Mouse (Mus musculus) heart, postnatal 10 days (tissue): ENCODE data around the gene Pid1. TPM values are rescaled to one million over a fixed set of nuclear protein-coding genes. Genes with fewer than 3 reads are reported as not detected.

Experiments used
- DNase-seq, 2 experiments: peaks; one replicate each; pipeline ENCODE4 v3.0.0; 2021
- intact Hi-C: fragments of 180-260 bp; cut with DNase I; formaldehyde crosslinking; loops from one replicate; pipeline ENCODE4 v1.15.1; 2025
- total RNA-seq, 2 experiments: library from RNA; stranded (reverse); gene quantifications; 2 replicates each; pipeline ENCODE4 v1.2.3; 2021

Pid1 gene
- 10 to 100 TPM; 14.2 to 15.5 TPM for total RNA-seq

DNA sequence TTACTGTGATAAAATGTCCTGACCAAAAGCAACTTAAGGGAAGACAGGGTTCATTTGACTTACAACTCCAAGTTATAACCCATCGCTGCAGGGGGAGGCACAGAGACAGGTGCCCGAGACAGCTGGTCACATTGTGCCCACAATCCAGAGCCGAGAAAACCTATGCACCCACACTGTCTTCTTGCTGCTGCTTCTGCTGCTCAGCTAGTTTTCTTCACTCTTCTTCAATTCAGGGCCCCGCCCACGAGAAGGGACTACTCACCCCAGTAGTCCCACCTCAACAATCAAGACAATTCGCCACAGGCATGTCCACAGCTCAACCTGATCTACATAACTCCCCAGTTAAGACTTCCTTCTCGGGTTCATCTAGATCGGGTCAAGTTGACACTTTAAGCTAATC, at the start of gene Pid1:
Gene Pid1, minus strand, starts transcription at position 214 of the 400 bp plus-strand sequence.
- intact Hi-C loops = no loop called here
- DNase-seq = no peak

DNA sequence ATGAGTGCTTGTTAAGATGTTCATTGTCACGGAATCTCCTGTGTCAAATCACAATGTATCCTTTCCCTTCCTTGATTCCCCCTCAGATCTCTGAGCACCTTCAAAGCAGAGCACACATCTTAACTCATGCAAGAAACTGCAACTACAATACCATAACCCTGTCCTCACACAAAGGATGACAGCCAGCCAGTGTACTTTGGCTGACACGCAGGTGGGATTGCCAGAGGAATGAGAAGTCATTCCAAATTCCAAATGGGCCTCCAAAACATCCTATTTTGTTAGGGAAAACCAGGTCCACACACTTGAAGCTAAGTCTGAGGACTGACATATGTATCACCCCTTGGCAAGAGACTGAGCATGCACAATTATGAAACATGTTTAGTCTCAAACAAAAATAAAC, 45.5 kb upstream of the Pid1 start:
- intact Hi-C loops = no loop called here
- DNase-seq = peak; percentile 51 to 62

DNA sequence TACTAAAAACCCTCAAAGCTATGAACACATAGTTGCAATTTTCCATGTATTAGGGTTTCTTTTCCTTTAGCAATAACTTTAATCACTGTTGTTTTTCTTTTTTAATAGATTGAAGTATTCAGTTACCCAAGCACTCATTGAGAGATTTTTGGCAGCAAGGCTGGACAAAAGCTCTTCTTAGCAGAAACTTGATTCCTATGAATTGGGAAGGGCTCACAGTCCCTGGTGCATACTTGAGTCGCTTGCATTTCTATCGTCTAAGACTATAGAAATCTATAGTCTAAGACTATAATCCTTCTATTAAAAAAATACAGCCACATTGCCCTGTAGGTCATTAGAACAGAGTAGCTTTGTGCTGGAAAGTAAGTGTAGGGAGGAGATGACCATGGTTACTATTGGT, 44.9 kb upstream of the Pid1 start:
- no peak for DNase-seq
- intact Hi-C loops = no loop called here

DNA sequence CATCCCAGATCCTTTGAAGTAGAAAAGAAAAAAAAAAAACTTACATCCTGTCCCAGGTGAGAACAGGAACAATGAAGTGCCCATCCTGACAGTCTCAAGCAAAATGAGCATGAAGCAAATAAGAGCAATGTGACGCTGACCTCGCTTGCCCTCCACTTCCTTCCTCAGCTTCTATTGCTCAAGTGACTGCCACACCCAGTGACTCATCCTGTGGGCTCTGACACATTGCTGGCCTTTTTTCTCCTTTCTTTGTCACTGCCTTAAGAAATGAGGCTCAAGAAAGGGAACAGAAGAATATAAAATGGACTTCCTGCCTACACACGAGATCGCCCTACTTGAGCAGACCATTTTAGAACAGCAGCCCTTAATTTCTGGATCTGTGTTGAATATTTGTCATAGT, 42.9 kb upstream of the Pid1 start:
- DNase-seq = peak; percentile 57 to 62
- intact Hi-C loops = no loop called here

DNA sequence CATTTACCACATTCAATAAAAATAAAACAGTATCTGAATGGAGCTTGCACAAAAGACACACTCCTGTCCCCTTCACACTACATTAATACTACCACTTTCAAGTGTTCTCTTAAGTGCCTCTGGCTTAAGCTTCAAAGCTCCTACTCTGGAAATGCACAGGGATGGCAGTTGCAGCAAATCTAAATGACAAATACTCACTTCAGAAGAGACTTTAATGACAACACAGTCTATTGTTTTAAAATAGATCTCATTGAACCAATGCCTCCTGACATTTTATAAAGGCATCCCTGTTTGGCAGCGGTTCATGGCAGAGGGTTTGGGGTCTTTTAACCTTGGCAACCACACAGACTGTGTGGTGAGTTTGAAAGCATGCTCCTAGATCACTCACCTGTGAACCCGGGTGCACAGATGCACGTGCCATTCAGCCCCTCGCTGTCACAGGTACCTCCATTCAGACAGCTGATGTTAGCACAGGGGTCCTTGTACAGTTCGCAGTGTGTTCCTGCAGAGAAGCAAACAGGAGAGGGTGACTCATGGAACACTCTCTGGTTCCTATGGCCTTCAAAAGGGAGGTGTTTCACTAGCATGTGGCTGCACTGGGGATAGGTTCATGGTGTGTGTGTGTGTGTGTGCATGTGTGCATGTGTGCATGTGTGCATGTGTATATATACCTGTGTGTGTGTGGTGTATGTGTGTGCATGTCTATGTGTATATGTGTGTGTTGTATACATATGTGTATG, 41.7 kb upstream of the Pid1 start:
- intact Hi-C loops = no loop called here
- no peak for DNase-seq

DNA sequence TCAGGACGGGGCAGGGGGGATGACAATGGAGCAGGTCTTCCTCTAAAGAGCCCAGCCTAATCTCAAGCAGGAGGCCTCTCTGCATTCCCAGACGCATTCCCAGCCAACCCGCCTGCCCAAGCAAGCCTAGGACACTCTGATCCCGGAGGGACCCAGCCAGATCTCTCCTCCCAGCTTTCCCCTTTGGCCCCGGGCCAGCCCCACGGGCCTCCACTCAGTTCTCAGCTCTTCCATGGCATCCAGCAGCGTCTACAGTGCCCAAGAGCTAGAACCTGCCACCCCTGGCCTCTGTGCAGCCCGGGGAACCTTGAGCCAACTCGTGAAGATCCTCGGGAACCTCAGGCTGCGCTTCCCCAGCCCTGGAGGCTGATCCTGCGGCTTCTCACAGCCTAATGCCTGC, 40.9 kb upstream of the Pid1 start:
- intact Hi-C loops = no loop called here
- no peak for DNase-seq

DNA sequence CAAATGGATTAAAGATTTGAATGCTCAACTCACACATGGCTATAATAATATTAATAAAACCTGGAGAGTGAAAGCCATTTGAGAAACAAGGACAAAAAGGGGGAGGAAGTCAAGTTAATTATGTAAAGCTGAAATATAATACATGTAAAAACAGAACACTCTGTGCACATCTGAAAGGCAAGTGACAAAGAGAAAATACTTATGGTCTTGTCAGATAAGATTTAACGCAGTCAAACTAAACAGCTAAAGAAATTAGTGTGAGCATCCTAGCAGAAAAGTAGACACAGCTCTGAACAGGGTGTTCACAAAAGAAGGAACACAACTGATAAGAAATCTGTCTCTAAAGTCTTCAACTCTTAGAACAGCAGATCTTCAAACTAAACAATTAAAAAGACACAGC, 38.2 kb upstream of the Pid1 start:
- no peak for DNase-seq
- intact Hi-C loops = no loop called here

DNA sequence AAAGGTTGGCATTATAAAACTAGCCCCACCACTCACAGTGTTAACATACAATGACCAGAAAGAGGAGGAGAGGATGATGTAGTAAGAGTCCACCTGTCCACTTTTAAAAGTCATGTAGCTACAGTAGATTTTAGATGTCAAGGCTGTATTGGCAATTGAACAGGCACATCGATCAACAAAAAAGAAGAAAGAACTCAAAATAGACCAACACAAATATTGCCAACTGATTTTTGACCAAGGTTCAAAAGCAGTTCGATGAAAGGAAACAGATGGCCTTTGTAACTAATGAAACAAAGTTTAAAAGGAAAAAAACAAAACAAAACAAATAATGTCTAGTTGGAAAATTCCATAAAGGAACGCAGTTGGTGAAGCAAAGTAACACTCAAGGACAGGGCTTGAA, 35.7 kb upstream of the Pid1 start:
- DNase-seq = no peak
- intact Hi-C loops = no loop called here

DNA sequence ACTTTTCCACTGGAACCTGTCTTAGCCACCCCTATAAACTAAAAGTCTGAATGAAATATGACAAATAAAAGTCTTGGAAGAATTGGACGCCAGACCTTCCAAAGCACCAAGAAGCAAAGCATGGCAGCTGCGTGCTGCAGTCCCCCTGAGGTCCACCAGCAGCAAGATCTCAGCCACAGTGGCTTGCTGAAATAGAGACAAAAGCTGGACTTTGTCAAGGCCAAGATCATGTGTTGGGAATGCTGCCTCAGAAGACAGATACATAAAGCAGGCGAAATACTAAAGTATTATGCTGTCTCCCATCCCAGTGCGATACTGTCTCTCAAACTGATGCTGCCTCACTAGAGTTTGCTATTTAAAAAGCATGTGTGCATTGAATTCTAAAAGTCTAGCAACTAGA, 35.1 kb upstream of the Pid1 start:
- intact Hi-C loops = no loop called here
- DNase-seq = peak in 1 of 2 experiments; percentile 25

DNA sequence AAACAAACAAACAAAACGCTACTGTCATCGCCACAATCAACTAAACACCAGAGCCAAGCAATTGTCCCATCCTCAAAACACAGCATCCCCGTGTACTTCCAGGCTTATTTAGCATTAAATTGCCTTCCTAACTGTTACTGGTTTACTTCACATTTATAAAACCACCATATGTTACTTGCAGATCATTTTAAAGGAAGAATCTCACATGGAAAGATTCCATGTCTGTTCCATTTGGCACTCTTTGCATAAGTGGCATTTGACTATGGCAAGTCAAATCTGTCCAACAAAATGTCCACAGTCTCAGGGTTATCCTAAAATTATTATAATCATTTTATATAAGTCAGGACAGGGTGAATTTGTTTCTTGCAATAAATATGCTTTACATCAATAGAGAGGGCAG, 32.8 kb upstream of the Pid1 start:
- intact Hi-C loops = no loop called here
- no peak for DNase-seq

DNA sequence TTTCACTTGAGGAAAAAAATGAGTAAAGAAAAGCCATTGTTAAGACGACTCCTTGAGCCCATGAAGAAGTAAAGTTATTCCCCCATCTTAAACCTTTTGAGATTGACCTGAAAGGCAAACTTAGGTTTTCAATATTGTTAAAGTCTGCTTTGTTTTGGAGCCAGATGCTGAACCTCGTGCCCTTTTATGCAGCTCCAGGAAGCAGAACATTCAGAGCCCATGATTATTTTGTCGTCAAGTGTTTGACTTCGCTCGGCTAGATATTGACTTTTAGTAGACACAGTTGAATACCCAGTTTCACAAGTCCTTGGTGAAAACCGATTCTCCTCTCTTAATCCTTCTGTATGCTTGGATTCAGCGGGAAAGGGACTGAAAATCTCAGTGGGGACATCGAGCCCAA, 31.9 kb upstream of the Pid1 start:
- intact Hi-C loops = no loop called here
- DNase-seq = no peak

DNA sequence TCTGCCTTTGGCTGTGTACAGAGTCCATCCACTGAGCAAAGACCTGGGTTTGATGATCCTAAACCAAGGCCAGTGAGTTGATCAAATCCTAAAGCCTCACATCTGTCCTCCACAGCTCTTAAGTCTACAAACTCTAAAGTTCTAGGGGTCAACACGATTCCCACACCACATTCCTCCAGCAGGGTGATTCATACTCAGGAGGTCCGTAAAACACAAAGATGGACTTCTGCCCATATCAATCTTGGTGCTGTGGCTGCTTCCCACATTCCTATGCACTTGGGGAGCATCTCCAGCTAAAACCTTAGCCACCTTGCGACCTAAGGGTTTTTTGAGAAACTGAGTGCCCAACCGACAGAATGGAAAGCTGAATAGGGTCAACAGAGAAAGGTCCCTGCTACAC, 27.0 kb upstream of the Pid1 start:
- intact Hi-C loops = no loop called here
- no peak for DNase-seq

DNA sequence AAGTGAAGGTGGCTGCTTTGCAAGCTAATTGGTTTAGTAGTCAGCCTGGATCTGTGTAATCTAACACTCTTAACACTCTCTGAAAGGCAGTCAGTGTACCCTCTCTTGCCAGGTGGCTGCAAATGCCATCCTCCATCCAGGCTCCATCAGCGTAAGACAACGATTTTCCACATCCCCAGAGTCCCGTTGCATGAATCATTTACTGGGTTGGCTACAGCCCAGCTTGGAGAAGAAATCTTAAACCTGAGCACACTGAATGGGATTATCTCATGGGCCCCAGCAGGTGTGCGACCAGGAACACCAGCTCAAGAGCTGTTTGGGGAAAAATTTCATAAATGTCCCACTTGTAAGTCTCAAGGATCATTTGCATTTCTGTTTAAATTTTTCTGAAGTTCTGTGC, 23.6 kb upstream of the Pid1 start:
- intact Hi-C loops = no loop called here
- no peak for DNase-seq

DNA sequence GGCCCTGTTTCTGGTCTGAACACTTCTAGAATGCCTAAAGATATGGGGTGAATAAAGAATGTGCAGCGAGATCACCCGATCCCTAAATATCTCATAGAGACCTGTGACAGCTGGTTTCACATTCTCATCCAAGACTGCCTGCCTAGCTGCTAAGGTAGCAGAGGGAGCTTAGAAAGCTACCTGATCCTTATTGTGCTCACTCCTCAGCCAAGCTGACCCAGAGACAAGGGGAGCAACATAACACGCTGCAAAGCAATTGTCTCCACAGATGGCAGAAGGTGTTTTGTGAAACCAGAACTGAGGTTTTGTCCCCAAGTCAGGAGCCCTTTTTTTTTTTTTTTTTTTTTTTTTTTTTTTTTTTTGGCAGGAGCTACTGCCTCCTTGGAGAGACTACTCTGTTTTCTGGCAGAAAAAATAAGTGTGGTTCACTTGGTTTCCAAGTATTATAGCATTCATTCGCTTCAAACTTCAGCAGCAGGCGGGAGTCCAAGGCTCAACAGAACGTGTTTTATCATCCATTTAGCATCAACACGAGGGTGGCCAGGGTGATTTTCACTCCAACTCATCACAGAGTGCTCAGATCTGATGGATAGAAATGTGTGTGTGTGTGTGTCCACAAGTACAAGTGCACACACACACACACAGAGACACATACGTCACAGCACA, 22.6 kb upstream of the Pid1 start:
- intact Hi-C loops = no loop called here
- peak in 1 of 2 experiments; percentile 26 for DNase-seq

DNA sequence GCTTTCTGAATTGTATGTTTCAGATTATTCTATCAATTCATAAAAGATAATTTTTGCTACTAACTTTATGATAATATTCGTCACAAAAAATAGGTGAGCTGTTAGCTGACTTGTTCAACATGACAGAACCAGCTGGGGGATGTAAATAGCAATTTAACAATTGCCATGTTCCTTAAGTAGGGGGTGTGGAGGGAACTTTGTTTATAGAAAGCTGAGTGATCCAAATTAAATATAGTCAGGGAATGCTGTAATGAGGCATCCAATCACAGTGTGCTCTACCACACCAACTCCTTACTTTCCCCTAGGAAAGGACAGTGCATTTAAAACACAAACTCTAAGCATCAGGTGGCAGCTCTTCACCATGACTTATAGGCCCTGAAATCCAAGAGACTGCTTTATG, 18.7 kb upstream of the Pid1 start:
- intact Hi-C loops = no loop called here
- DNase-seq = no peak

DNA sequence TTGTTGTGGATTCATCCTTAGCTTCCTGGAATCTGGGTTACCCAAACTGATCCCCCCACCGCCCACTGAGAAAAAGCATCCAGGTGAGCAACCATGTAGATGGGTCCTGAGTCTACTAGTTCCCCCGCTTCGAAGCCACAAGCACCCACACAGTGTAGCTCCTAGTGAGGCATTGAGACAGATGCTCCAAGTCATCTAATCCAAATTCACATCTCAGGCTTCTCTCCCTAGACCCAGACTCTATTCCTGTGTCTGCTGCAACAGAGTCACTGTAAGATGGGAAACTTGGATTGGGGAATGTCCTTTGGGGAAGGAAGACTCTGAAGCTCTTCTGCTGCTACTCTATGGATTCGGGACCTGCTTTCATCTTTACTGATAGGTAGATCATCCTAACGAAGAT, 18.1 kb upstream of the Pid1 start:
- intact Hi-C loops = no loop called here

DNA sequence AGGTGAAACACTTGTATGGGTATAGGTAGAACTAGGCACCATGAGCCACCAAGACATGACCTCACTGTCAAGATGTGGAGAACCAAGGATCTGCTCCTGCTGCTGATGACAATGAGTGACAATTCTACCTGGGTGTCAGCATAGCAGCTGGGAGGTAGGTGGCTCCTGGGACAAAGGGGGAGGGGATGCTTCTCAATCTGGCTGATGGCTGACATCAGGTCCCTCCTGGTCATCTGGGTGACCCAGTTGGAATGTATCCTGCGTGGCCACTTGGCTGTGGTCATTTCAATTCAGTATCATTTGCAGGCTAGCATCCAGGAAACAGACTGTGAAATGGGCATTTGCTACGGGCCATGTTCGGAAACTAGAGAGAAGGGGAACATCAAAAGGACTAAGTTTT, 16.9 kb upstream of the Pid1 start:
- no peak for DNase-seq
- intact Hi-C loops = no loop called here

More for the DNA sequence above, 18.1 kb upstream of the Pid1 start:
- no peak for DNase-seq

DNA sequence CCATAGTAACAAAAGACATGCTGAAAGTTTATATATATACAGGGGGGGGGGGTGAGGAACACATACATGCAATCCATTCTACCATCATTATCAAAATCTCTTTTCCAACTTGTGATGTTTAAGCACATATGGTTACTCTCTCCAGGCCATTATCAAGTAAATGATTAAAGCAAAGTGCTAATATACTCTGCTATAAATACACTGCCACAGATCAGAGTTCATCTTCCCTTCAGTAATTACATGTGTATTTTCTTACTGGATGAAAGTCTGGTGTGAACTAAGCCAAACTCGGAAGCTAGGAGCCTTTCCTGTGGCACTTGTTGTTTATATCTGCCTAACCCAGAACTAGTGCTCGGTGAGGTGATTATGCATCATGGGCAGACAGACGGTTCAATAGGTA, 3.8 kb upstream of the Pid1 start:
- no peak for DNase-seq
- intact Hi-C loops = no loop called here

DNA sequence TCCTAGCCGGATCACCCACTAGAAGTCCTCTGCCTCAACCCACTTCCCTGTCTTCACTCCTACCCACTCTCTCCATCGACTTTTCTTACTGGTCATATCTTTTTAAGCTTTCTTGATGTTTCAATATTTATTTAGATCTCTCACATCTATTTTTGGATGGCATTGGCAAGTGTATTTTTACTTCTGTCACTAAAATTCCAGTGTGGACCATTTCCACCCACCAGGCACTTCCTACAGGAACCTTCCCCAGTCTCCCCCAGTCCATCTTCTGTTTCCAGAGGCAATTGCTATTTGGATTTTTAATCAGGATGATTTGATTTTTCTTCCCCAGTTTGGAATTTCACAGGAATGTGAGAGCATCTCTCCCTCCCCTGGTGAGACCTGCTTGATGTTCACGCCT, 2.6 kb upstream of the Pid1 start:
- no peak for DNase-seq
- intact Hi-C loops = no loop called here

DNA sequence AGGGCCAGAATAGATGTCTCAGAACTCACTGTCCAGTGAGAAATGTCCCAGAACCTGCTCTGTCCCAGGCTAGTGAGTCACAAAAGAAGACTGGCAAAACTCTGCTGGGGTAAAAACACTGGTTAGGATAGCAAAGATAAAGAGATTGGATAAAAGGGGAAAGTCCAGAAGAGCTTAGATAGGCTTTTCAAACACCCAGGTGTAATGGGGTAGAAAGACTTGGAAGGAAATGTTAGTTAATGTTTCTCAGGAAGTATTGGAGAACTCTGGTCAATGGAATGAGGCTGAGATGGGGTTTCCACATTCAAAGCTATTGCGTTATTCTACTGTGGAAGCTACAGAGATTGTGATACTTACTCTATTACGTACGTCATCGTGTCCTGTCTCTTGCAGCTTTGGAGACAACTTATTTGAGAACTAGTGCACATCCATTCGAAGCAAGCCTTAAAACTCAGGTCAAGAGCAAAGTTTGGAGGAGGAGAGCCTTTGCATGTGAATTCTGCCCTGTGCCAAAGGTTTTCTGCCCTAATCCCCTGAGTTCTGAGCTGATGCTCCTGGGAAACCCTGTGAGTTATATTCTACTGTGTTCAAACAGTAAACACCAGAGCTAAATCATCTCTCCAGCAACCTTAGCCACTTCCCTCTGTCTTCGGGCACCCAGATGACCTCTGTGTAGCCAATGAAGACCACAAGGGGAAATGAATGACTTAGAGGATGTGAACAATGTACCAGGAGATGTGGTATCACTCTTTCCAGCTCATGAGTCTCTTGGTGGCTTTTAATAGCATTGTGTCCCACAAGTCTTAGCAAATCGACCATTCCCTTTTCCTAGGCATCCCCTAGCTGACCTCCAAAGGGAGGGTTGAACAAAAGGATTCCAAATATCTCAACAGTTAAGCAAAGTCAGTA, 1.0 kb downstream of the Pid1 start:
- no peak for DNase-seq
- intact Hi-C loops = no loop called here

DNA sequence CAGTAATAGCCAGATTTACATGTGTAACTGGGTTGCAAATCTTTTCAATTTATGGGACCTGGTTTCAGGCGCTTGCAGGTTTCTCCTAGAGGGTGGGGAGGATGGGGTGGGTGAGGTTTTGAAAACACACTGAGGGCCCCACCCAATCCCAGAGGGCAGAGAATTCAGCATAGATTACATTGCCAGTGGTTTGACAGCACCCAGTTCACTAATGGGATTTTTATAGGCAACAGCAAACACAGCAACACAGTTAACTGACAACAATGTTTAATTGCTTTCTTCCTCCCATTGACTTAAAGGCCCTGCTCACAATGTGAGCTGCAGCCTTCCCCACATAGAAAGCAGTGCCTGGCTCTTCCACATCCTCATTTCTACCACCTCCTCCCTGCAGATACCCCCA, 1.8 kb downstream of the Pid1 start:
- intact Hi-C loops = no loop called here
- no peak for DNase-seq

DNA sequence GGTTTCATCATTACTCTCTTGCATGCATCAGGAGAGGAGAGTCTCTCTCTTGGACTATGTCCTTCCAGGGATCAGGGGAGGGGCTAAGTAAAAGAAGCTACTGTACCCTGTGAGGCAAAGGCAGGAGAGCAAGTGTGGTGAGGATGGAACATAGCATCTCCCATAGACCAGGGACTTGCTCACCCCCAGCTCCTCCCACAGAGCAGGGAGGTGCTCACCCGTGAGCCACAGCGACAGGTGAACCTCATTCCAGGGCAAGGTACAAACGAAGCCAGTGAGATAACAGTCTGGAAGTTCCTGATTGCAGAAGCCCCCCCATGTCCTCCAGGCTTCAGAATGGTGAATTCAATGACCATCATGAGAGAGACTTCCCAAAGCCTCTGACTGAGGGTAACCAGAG, 2.6 kb downstream of the Pid1 start:
- no peak for DNase-seq
- intact Hi-C loops = no loop called here
